Mouse (Mus musculus) B cell, adult (primary cell): ENCODE data around the gene A630010A05Rik. TPM values are rescaled to one million over a fixed set of nuclear protein-coding genes. Genes with fewer than 3 reads are reported as not detected.

ENCODE experiments used
- total RNA-seq: library from RNA; stranded (reverse); gene quantifications from 4 replicates; pipeline ENCODE4 v1.2.4, GENCODE M21; 2023; ENCODE audit not compliant: inconsistent age

A630010A05Rik gene
- total RNA-seq: not detected in 4 replicates

GRCm38 (mm10) chr16:14562017-14562416 is at the start of gene A630010A05Rik:
TSS of gene A630010A05Rik (plus strand) at chr16:14562317.

Other genes starting within 250 kb of the A630010A05Rik start
- 32.9 to 38.6 TPM (median 34.7 TPM) in 4 replicates for gene Fopnl, start 244.9 kb upstream of the A630010A05Rik start, total RNA-seq
- 38.6 to 56.3 TPM (median 48.4 TPM) in 4 replicates for gene Abcc1, start 200.8 kb upstream of the A630010A05Rik start, total RNA-seq